Mouse (Mus musculus) thymus, adult 2 months (tissue): Measurements from ENCODE around the gene Fkbp1b.

Experiments used
- CTCF ChIP-seq: fragments of 200-500 bp; IDR thresholded peaks from 2 replicates; pipeline ENCODE4 v1.5.1; 2012; ENCODE audit warnings: mild to moderate bottlenecking, control low read depth, low read length, moderate library complexity, borderline replicate concordance; ENCODE audit not compliant: control insufficient read depth, poor library complexity, insufficient read depth; ENCODE audit errors: extremely low read depth
- POLR2A ChIP-seq: fragments of 200-500 bp; IDR thresholded peaks from 2 replicates; pipeline ENCODE4 v1.6.1; 2012; ENCODE audit warnings: mild to moderate bottlenecking, low read length, control low read depth, moderate library complexity; ENCODE audit not compliant: control insufficient read depth, poor library complexity, insufficient read depth; ENCODE audit errors: extremely low read depth

- TF ChIP-seq POLR2A = no peak
- TF ChIP-seq CTCF = no peak
Observed at GRCm38 (mm10) chr12:4836959-4837358, 4.4 kb downstream of the Fkbp1b start.
